Mouse (Mus musculus): ENCODE data around the gene Plagl1. TPM values are rescaled to one million over a fixed set of nuclear protein-coding genes. Genes with fewer than 3 reads are reported as not detected.
A peak's percentile ranks its signal among the peaks of the same experiment; 100 is the strongest.

Gene Plagl1
- polyA plus RNA-seq, 1 experiment from 2014 or later = 22.6 TPM

DNA sequence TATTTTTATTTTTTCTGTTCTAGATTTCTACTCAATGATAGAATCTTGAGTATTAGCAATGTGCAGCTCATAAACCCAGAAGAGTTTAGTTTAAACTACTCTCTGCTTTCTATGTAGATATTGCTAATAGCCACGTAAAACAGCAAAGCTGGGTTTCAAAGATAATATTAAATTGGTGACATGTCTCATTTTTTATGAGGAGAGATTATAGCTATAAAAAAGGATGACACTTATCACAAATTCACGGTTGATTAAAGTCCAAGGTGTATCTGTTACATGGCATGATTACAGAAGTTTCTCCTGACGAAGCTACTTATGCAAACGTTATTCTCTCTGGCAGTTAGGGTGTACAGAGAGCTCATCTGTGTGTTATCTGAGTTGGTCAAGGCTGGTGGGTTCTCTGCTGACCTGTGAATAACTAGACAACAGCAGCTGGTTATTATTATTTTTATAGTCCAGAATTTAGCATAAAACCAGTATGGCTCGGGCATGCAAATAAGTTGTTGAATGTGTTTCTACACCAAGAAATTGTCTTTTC, 20.6 kb upstream of the Plagl1 start:
- WGBS (ENCODE audit: insufficient replicate concordance) = 53% methylated on average over 5 of the region's 5 CpGs
- H3K27ac ChIP-seq (replicated peaks) = no peak overlapping the region
- ATAC-seq (ENCODE audit: insufficient read depth) = no peak
- no peak overlapping the region for H3K4me2 ChIP-seq
- no peak overlapping the region for H3K9ac ChIP-seq
- no peaks in the 10 kb centered on the region for H3K9me3 ChIP-seq (replicated peaks)
- no peaks in the 10 kb centered on the region for H3K27me3 ChIP-seq
- no peaks in the 10 kb centered on the region for H3K4me1 ChIP-seq (replicated peaks)
- no peaks in the 10 kb centered on the region for H3K36me3 ChIP-seq (replicated peaks)
- no peak overlapping the region for H3K4me3 ChIP-seq (replicated peaks)

DNA sequence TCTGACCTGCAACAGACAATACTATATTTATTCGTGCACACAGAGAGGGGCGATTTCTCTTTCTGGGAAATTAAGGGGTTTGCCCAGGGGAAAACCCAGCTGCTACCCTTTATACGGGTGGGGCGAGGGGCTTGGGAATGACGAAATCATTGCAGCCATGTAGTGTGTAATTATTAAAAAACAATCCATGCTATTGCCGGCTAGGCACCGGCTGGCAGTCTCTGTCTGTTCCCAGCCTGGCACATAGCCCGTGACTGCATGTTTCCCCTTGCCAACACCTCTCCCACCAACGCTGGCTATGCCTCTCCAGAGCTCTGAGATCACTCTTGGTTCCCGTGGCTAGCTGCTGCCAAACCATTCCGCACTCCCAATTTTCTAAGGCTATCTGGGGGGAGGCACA, 15.6 kb upstream of the Plagl1 start:
- H3K9me3 ChIP-seq (replicated peaks) = no peaks in the 10 kb centered on the region
- no peaks in the 10 kb centered on the region for H3K27me3 ChIP-seq
- ATAC-seq (ENCODE audit: insufficient read depth) = no peak
- H3K27ac ChIP-seq (replicated peaks) = no peak overlapping the region
- H3K36me3 ChIP-seq (replicated peaks) = no peaks in the 10 kb centered on the region
- 66% methylated on average over 11 of the region's 11 CpGs for WGBS (ENCODE audit: insufficient replicate concordance)
- no peak overlapping the region for H3K4me2 ChIP-seq
- no peak overlapping the region for H3K4me3 ChIP-seq (replicated peaks)
- H3K4me1 ChIP-seq (replicated peaks) = no peaks in the 10 kb centered on the region
- H3K9ac ChIP-seq = no peak overlapping the region

DNA sequence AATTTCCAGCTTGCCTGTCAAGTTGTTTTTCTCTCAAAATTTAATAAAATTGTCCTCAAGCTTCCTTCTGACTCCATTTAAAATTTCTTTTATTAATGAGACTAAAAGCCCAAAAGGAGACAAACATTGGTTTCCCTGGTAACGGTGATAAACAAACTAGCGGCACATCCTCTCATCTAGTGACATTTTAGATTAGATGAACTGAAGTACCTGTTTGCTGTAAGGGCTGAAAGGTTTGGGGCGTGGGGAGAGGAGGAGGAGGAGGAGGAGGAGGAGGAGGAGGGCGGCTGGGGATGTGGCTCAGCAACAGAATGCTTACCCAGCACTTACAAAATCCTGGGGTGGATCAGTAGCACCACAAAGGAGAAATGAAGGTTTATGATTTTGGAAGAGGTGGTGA, 12.5 kb upstream of the Plagl1 start:
- H3K9ac ChIP-seq = no peak overlapping the region
- H3K9me3 ChIP-seq (replicated peaks) = no peaks in the 10 kb centered on the region
- H3K27me3 ChIP-seq = no peaks in the 10 kb centered on the region
- no peaks in the 10 kb centered on the region for H3K36me3 ChIP-seq (replicated peaks)
- H3K27ac ChIP-seq (replicated peaks) = no peak overlapping the region
- no peak for ATAC-seq (ENCODE audit: insufficient read depth)
- no peak overlapping the region for H3K4me3 ChIP-seq (replicated peaks)
- no peaks in the 10 kb centered on the region for H3K4me1 ChIP-seq (replicated peaks)
- WGBS (ENCODE audit: insufficient replicate concordance) = 38% methylated on average over 4 of the region's 4 CpGs
- H3K4me2 ChIP-seq = no peak overlapping the region

DNA sequence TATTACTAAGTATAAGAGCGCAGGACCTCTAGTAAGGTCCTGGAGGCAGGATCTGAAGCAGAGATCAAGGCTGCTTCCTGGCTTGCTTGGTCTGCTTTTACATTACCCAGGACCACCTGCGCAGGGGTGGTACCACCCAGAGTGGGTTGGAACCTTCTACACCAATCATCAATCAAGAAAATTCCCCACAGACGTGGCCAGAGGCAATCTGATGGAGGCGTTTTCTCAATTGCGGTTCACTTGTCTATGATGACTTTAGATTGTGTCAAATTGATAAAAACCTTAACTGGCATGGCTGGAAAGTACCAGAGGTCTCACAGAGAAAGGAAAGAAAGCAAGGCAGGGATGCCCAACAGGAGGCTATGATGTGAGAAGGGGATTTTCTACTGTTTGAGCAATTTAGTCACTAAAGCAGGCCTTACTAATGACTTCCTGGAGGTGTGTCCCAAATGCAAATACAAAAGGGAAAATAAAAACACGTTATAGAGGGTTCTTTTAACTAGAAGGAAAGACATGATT, 3.4 kb upstream of the Plagl1 start:
- Histone ChIP-seq H3K9ac (no peak overlapping the region), H3K4me1 (replicated peaks) (peaks cover 4% of the 10 kb centered on the region; the same call in 1 of the 2 replicates), H3K4me2 (no peak overlapping the region), H3K9me3 (replicated peaks) (no peaks in the 10 kb centered on the region), H3K27me3 (peaks cover 11% of the 10 kb centered on the region), H3K36me3 (replicated peaks) (no peaks in the 10 kb centered on the region), H3K27ac (replicated peaks) (no peak overlapping the region), H3K4me3 (replicated peaks) (no peak overlapping the region)
- ATAC-seq (ENCODE audit: insufficient read depth) = no peak
- 54% methylated on average over 6 of the region's 6 CpGs for WGBS (ENCODE audit: insufficient replicate concordance)

DNA sequence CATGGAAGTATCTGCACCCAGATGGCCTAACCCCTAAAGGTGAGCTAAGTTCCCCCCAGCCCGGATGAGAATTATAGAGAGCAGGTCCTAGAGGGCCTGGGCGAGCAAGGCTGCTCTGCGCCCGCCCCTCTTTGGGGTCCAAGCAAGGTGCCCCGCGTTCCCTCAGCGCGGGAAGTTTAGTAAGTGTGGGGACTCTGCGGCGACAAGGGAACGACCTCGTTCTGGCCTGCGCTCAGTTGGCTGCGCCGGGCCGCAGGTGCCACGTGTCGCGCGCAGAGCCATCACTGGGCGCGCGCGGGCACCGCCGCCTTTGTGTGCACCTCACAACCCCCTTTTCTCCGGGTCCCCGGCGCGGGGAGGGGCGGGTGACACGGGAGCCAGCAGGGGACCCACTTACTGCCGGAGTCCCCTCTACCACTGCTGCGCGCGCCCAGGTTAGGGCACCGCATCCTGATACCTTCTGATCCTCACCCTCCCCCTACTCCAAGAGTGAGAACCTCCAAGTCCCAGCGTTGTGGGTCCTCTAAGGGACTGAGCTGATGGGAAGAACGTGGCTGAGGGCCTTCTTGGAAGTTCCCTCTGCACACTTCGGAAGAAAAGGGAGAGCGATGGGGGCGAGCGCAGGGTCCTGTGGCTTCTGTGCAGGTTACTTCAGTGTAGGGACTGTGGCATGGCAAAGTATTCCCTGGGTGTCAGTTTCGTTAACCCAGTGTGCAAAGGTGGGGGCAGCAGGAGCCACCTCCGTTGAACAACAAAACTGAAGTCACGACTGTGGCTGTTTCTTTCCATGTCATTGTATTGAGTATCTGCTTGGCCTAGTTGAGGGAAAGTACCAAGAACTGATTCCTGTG, 742 bp downstream of the Plagl1 start:
- WGBS (ENCODE audit: insufficient replicate concordance) = 25% methylated on average over 46 of the region's 46 CpGs
- ATAC-seq (ENCODE audit: insufficient read depth) = no peak
- H3K4me1 ChIP-seq (replicated peaks) = peaks cover 4% of the 10 kb centered on the region; the same call in 1 of the 2 replicates
- no peaks in the 10 kb centered on the region for H3K9me3 ChIP-seq (replicated peaks)
- peak overlapping the region; percentile 23; the same call in 1 of the 2 replicates for H3K4me3 ChIP-seq (replicated peaks)
- peaks cover 11% of the 10 kb centered on the region for H3K27me3 ChIP-seq
- peak overlapping the region; percentile 51 for H3K4me2 ChIP-seq
- H3K9ac ChIP-seq = no peak overlapping the region
- no peaks in the 10 kb centered on the region for H3K36me3 ChIP-seq (replicated peaks)
- H3K27ac ChIP-seq (replicated peaks) = no peak overlapping the region

DNA sequence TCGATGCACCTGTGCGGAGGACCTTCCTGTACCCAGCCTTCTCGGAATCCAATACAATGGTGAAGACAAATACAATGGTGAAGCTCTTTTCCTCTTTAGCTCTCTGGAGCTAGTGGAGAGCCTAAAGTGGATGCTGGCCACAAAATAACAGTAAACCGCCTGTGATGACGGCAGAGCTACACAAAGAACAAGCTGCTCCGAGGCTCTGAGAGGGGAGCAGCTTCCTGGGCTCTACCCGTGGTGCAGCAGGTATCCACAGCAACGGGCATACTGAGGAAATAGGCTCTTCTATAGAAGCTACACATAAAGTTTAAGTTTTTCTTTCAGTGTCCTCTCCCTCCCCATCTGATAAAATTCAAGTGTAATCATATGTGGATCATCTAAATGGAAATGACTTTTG, 2.1 kb downstream of the Plagl1 start:
- Histone ChIP-seq H3K9me3 (replicated peaks) (no peaks in the 10 kb centered on the region), H3K27ac (replicated peaks) (no peak overlapping the region)

DNA sequence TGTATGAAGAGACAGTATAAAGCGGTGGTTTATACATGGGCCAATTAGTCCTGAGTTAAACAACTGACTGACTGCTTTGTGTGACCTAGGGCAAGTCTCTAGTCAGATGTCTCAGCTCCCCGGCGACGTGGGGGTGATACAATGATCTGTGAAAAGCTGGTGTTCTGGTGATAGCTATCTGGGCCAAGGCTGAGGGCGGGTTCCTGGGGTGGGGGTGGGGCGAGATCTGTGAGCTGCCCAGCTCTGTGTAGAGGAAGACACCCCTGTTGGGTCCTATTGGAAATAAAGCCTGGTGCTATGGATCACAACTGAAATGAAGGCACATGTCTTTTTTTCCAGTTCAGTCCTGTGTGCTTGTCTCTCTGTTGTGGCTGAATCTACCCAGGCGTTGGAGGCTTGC, 3.2 kb downstream of the Plagl1 start:
- H3K4me2 ChIP-seq = no peak overlapping the region
- no peaks in the 10 kb centered on the region for H3K36me3 ChIP-seq (replicated peaks)
- H3K4me3 ChIP-seq (replicated peaks) = no peak overlapping the region
- ATAC-seq (ENCODE audit: insufficient read depth) = no peak
- no peak overlapping the region for H3K27ac ChIP-seq (replicated peaks)
- H3K27me3 ChIP-seq = peaks cover 11% of the 10 kb centered on the region
- WGBS (ENCODE audit: insufficient replicate concordance) = 36% methylated on average over 7 of the region's 7 CpGs
- H3K9ac ChIP-seq = no peak overlapping the region
- peaks cover 4% of the 10 kb centered on the region; the same call in 1 of the 2 replicates for H3K4me1 ChIP-seq (replicated peaks)
- no peaks in the 10 kb centered on the region for H3K9me3 ChIP-seq (replicated peaks)

More for the DNA sequence above, 2.1 kb downstream of the Plagl1 start:
- WGBS (ENCODE audit: insufficient replicate concordance) = 42% methylated on average over 8 of the region's 8 CpGs
- Histone ChIP-seq H3K36me3 (replicated peaks) (no peaks in the 10 kb centered on the region), H3K27me3 (peaks cover 11% of the 10 kb centered on the region), H3K9ac (no peak overlapping the region), H3K4me2 (no peak overlapping the region), H3K4me1 (replicated peaks) (peaks cover 4% of the 10 kb centered on the region; the same call in 1 of the 2 replicates), H3K4me3 (replicated peaks) (no peak overlapping the region)
- no peak for ATAC-seq (ENCODE audit: insufficient read depth)

DNA sequence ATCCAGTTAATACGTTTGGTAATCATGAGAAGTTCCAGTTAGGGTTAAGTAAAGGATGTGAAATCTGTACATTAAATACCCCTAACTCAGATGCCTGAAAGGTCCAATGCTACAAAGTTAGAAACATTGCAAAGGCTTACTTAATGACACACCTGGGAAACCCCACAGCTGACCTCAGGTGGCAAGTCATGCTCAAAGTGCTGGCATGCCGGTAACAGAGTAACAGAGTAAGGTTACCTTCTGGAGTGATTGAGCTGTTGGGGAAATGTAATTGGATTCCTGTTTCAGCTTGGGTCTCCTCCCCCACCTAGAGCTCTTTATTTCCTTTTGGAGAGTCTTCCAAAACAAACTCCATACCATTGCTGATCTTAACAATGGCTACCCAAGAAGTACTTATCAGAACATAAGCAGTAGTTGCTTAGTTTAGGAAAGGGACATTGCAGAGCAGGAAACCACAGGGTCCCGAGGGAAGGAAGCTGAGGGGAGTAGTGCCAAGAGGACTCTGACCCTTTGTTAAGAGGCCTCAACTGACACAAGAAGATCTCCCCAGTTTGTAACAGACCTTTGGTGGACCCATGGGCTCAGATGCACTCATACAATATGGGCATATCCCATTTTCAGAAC, 4.9 kb downstream of the Plagl1 start:
- H3K4me2 ChIP-seq = no peak overlapping the region
- no peak for ATAC-seq (ENCODE audit: insufficient read depth)
- H3K27me3 ChIP-seq = peaks cover 11% of the 10 kb centered on the region
- peaks cover 4% of the 10 kb centered on the region; the same call in 1 of the 2 replicates for H3K4me1 ChIP-seq (replicated peaks)
- no peaks in the 10 kb centered on the region for H3K9me3 ChIP-seq (replicated peaks)
- WGBS (ENCODE audit: insufficient replicate concordance) = 41% methylated on average over 3 of the region's 3 CpGs
- H3K36me3 ChIP-seq (replicated peaks) = no peaks in the 10 kb centered on the region
- no peak overlapping the region for H3K4me3 ChIP-seq (replicated peaks)
- no peak overlapping the region for H3K9ac ChIP-seq
- no peak overlapping the region for H3K27ac ChIP-seq (replicated peaks)

DNA sequence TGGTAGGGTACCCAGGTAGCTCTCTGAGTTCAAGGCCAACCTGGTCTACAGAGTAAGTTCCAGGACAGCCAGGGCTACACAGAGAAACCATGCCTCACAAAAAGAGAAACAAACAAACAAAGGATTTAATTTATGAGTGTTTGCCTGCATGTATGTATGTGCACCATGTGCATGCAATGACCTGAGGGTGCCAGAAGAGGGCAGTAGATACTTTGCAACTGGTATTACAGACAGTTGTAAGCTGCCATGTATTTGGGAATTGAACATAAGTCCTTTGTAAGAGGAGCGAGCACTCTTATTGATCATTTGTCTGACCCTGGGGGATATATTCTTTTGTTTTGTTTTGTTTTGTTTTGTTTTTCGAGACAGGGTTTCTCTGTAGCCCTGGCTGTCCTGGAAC, 10.7 kb downstream of the Plagl1 start:
- no peak for ATAC-seq (ENCODE audit: insufficient read depth)

DNA sequence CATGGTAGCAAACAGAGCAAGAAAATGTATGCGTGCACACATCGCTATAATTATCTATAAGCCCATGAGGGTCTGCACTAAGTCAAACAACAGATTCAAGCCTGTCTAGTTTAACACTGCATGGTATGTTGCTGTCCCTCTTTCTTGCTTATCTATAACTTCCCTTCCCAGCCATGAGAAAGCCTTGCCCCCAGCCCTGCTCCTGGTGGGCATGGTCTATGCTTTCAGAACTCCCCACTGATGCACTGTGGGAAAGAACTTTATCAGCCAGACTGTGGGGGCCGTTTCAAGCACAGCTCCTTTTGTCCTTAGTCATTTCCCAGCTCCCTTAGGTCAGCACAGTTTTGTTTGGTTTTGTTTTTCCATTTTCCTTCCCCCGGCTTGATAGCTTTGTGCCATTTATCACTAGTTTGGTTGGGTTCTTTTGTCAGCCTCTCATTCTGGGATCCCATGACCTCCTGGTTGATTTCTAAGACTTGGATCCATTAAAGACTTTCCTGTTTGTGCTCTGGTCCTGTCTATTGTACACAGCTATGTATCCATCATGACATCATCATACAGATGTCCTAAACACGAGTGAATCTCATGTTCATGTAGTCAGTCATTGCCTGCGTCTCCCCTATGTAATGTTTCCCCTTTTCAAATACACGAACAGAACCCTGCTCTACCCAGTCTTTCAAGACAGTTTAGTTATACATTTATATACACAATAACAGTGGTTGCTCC, 16.7 kb downstream of the Plagl1 start:
- H3K9ac ChIP-seq = no peak overlapping the region
- H3K9me3 ChIP-seq (replicated peaks) = no peaks in the 10 kb centered on the region
- no peak overlapping the region for H3K4me3 ChIP-seq (replicated peaks)
- no peaks in the 10 kb centered on the region for H3K27me3 ChIP-seq
- no peak for ATAC-seq (ENCODE audit: insufficient read depth)
- H3K27ac ChIP-seq (replicated peaks) = no peak overlapping the region
- H3K36me3 ChIP-seq (replicated peaks) = no peaks in the 10 kb centered on the region
- H3K4me1 ChIP-seq (replicated peaks) = no peaks in the 10 kb centered on the region
- H3K4me2 ChIP-seq = no peak overlapping the region
- WGBS (ENCODE audit: insufficient replicate concordance) = 36% methylated on average over 7 of the region's 7 CpGs

More for the DNA sequence above, 10.7 kb downstream of the Plagl1 start:
- WGBS (ENCODE audit: insufficient replicate concordance) = 68% methylated on average over 2 of the region's 2 CpGs
- H3K9ac ChIP-seq = no peak overlapping the region
- H3K4me1 ChIP-seq (replicated peaks) = no peaks in the 10 kb centered on the region
- H3K4me3 ChIP-seq (replicated peaks) = no peak overlapping the region
- H3K27me3 ChIP-seq = no peaks in the 10 kb centered on the region
- H3K9me3 ChIP-seq (replicated peaks) = no peaks in the 10 kb centered on the region
- H3K36me3 ChIP-seq (replicated peaks) = no peaks in the 10 kb centered on the region
- H3K4me2 ChIP-seq = no peak overlapping the region
- H3K27ac ChIP-seq (replicated peaks) = no peak overlapping the region

DNA sequence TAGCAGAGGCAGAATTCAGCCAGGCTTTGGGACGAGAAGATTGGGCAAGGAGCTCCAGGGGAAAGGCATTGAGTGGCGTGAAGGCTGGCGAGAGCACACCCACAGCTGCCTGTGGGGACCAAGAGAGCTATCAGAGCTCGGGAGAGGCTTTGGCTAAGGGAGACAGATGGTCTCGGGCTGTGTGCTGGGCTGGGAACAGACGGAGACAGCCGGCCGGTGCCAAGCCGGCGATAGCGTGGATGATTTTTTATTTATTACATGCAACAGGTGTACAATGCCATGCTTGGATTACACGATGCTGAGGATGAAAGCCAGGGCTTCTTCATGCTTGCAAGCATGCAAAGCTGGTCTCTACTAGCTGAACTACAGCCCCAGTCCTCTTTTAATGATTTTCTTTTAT, 22.2 kb downstream of the Plagl1 start:
- no peak overlapping the region for H3K27ac ChIP-seq (replicated peaks)
- H3K4me1 ChIP-seq (replicated peaks) = no peaks in the 10 kb centered on the region
- no peak overlapping the region for H3K4me3 ChIP-seq (replicated peaks)
- no peak overlapping the region for H3K9ac ChIP-seq
- H3K9me3 ChIP-seq (replicated peaks) = no peaks in the 10 kb centered on the region
- WGBS (ENCODE audit: insufficient replicate concordance) = 76% methylated on average over 12 of the region's 12 CpGs
- no peaks in the 10 kb centered on the region for H3K27me3 ChIP-seq
- ATAC-seq (ENCODE audit: insufficient read depth) = no peak
- H3K36me3 ChIP-seq (replicated peaks) = no peaks in the 10 kb centered on the region
- H3K4me2 ChIP-seq = no peak overlapping the region
